Mouse (Mus musculus): ENCODE results near the gene Lelp1.

Gene Lelp1

DNA sequence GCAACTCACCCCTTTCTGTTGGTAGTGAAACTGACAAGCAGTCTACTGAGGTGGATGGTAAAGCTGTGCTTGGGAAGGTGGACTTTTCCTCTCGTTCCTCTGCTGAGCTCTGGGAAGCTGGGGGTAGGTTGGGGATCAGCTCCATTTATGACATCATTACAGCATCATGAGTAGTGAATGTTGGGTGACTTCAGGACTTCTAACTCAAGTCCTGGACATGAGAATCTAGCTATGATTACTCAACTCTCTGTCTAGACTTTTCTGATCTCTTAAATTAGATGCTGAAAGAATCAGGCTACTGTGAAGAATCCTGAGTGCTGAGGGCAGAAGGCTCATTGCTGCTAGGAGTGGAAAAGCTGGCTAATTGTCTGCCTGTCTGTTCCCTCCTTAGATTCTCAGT is at the start of gene Lelp1:
Lelp1 (minus strand) TSS at position 101 of the 400 bp plus-strand sequence.
- DNase-seq (ENCODE audit: low spot score in 2 of 2), result no peak

DNA sequence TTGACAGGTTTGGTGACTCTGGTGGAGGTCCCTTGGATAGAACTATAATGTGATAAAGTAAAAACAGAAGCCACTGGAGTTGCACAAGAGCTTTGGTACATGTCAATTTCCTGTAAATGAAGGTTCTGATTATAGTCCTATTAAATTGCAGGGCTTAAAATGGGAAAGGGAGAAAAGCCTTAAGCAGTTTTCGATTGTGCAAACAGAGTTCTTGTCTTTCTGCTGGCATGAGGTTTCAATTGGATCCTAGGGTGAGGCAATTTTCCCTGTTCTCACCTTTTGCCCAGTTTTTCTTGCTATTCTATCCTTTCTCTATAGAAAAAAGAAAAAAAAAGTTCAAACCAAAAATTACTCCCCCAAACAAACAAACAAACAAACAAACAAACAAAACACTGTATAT is 34.3 kb upstream of the Lelp1 start:
- no peak for DNase-seq (ENCODE audit: low spot score in 2 of 2)

DNA sequence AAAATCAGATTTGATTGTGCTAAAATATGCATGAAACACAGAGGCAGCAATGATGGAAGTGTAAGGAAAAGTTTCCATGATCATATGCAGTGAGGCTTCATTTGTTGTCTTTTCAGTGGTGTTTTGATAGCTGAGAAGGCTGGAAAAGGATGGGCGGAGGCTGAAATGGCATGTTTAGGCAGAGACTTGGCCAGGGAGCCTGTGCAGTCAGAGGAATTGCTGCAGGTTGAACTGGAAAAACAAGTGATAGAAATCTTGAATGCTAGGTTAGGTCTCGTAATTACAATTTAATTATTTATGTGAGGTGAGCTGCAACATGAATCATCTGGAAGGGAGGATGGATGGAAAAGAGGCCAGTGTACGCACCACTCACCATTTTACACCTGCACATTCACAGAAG is 27.3 kb upstream of the Lelp1 start:
- no peak for DNase-seq (ENCODE audit: low spot score in 2 of 2)

DNA sequence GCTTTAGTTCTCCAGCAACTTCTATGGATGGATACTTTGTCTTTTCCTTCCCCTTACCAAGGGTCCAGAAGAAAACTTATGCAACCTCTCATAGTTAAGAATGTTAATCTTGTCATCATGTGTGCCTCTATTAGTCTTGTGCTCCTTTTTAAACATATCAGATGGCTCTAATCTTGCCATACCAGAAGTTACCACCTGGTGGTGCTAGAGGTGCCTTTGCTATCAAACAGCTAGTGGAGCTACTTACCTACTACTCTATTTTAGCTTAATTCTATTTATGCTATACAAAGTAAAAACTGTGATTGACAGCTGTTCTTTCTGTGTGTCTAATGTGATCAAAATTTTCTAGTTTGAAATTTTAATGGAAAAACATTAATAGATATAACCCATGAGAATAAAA is 10.8 kb upstream of the Lelp1 start:
- DNase-seq (ENCODE audit: low spot score in 2 of 2), result peak in 1 of 2 experiments; percentile 67

DNA sequence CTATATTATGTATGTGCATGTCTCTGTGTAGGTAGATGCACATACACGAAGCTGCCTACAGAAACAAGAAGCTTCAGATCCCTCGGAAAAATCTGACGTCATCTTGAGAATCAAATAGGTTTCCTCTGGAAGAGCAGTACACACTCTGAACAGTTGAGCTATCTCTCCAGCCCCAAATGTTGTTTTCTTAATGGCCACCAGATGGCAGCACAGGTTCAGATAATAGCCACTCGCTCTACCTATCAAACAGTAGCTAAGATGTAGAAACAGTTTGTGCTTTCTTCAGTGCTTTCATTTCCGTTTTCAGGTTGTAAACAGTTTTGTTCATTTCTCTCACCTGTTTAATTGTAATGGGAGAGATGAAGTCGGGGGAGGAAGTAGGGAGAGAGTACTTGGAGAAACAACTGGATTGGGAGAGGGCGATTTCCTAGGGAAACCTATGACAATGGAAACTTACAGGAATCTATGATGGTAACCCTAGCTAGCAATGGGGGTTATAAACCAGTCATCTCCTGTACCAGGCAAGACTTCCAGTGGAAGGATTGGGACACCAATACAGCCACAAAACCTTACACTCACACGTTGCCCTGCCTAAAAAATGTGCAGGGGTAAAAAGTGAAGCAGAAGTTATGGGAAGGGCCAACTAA is 8.2 kb upstream of the Lelp1 start:
- DNase-seq (ENCODE audit: low spot score in 2 of 2), result peak; percentile 7 to 58

DNA sequence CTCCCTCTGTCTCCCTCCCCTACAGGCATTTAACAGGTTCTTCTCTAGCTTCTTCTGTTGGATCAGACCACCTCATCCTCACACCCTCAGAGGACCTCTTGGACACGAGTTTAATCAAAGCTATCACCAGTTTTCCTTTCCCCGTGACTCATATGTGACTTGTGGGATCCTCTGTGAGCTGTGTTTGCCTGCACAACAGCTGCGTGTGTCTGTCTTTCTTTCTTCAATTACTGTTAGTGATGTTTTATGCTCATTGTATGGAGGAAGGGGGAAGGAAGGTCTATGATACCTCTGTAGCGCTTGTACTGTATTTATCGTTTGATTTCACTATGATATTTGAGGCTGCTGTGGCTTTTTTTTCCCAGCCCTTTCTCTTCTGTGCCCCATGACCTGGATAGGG is 5.4 kb upstream of the Lelp1 start:
- no peak for DNase-seq (ENCODE audit: low spot score in 2 of 2)

DNA sequence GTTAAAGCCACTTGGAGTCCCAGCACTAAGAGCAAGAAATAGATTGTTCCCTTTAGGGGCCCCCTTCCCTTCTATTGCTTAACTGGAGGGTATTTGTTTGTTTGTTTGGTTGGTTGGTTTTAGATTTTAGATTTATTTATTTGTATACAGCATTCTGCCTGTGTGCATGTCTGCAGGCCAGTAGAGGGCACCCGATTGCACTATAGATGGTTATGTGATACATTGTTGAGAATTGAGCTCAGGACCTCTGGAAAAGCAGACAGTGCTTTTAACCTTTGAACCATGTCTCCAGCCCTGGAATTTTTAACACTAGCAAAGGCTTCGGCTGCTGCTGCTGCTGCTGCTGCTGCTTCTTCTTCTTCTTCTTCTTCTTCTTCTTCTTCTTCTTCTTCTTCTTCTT is 4.9 kb upstream of the Lelp1 start:
- no peak for DNase-seq (ENCODE audit: low spot score in 2 of 2)

DNA sequence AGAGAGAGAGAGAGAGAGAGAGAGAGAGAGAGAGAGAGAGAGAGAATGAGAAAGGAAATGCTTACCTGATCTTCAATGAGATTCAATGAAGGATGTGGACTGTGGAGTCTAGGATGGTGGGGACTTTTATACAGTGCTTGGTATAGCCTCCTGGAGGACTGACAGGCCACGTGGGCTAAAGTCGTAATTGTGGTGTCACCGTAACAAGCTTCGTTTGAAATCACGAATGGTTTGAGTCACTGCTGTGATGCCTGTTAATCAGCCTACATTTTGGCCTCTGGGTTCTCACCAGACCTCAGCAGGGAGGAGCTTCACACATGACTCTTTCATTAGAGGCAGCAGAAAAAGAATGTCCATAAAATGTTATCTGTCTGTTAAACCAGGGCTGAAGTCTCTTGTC is 18.7 kb downstream of the Lelp1 start, which contains the start of gene Prr9:
Prr9 (minus strand) TSS at position 101 of the 400 bp plus-strand sequence.
- no peak for DNase-seq (ENCODE audit: low spot score in 2 of 2)

DNA sequence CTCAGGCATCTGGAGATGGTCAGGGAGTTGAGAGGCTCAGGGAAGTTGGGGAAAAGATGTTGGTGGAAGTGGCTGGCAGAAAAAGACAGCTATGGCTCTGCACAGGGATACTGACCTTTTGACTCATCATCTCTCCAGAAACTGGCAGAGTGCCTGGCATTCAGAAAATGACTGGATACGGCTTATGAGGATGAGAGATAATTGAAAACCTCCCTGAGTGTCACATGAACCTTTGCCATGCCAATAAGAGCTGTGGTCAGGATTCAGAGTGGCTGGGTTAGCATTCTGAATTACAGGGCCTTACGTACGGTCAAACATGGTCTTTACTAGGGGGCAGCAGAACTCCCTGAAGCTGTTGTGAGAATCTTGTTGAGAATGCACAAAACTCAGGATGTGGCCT is 21.6 kb downstream of the Lelp1 start:
- no peak for DNase-seq (ENCODE audit: low spot score in 2 of 2)

DNA sequence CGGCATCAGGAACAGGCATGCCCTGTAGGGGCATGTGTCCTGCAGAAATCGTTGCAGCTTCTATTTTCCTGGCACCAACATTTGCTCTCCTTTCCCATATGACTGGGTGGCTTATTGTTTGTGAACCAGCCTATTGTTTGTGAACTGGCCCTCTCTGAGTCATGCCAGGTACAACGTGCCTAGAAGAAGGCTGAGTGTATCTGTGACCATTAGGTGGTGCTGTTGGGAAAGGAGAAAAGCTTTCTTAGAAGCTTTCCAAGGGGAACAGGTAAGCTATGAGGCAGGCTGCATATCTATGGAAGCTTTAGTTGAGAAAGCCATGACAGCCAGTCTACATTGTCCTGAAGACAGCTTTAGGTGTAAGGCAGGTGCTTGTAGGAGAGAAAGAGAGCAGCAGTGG is 24.6 kb downstream of the Lelp1 start:
- peak in 1 of 2 experiments; percentile 3 for DNase-seq (ENCODE audit: low spot score in 2 of 2)

DNA sequence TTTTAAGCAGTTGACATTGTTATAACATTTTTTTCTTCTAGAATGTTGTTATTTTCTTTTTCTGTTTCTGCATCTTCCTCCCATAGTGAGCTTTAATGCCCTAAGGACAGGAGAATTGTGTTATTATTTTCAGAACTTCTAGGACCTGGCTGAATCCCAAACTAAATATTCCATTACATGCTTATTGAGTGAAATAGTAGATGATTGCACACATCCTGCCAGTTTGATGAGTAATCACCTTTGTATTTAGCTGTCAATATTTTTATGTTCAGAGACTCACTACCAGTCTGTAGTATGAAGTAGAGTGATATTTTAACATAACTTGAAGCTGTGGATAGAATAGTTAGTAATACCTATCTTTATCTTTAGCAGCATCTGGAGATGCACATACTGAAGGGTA is 31.0 kb downstream of the Lelp1 start:
- DNase-seq (ENCODE audit: low spot score in 2 of 2), result no peak

DNA sequence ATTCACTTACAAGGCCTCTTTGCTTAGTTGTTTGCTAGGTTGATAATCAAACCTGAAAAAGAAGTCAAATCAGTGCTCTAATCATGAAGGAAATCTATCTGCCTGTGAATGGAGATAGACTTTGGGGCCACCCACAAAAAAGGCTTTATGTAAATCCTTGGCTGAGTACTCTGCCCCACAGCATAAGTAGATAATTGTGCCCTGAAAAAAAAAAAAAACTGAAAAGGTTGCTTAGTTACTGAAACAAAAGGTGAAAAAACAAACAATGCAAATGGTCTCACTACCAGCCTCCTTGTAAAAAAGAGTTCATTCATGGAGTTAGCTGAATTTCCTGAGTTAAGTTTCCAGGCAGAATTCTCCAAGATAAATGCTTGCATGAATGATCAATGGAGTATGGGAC is 31.8 kb downstream of the Lelp1 start:
- DNase-seq (ENCODE audit: low spot score in 2 of 2), result no peak

DNA sequence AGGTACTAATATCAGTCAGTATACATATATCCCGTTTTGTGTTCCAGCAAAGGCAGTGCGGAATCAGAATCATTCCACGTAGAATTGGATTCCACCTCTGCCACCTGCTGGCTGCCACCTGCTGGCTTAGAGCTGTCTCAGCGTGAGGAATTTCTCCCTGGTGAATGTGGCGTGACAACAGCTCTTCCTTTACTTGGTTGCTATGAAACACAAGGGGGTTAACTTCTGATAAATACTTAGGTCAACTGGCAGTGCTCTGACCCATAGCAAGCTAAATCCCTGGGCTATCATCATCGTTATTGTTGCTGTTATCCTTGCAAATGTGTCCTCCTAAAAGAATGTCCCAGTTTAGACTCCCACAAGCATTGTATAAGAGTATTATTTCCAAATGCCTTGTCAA is 36.0 kb downstream of the Lelp1 start:
- peak in 1 of 2 experiments; percentile 49 for DNase-seq (ENCODE audit: low spot score in 2 of 2)

Measured in left cerebral cortex, adult 9 months (tissue).